Mouse (Mus musculus): ENCODE data around the gene Ptprk. TPM values are rescaled to one million over a fixed set of nuclear protein-coding genes. Genes with fewer than 3 reads are reported as not detected.

Gene Ptprk
- polyA plus RNA-seq, 1 experiment = 3.7 TPM

DNA sequence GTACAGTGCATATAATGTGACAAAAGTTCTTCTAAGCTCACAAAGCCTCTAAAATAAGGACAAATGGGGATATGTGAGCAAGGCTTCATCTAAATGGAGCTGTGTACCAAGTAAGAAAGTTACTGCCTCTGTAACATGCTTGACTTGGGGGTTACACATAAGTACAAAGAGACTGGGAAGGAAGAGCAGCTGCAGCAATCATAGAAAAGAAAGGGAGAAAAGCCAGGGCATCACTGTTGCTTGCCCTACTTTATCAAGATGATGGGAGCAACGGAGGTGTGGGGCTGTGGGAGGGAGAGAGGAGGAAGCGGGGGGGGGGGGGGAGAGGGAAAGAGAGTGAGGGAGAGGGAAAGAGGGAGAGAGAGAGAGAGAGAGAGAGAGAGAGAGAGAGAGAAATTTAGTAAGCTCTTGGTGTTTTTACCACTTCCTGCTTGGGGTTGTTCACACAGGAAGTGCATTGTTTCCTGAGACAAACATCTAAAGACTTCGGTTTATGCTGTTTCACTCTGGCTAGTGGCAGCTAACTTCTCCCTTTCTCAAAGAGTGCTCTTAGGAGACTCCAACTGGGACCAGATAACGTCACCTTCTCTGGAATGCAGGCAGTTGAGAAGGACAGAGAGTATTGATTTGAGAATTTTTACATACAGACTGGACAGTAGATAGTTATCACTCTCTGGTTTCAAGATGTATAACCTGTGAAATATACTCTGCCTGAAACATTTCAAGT lies 519.1 kb downstream of the Ptprk start:
- no peak overlapping the region for H3K27ac ChIP-seq (ENCODE audit: control insufficient read depth, insufficient read depth, low read depth, low read length, poor library complexity)
- no peak overlapping the region for H3K4me3 ChIP-seq (replicated peaks; ENCODE audit: control insufficient read depth, low read depth, low read length)
- TF ChIP-seq POLR2A (IDR thresholded peaks at IDR 0.05; ENCODE audit: borderline replicate concordance, control insufficient read depth, low read depth, low read length) (no peak), CTCF (IDR thresholded peaks at IDR 0.05; ENCODE audit: control insufficient read depth, insufficient read depth, low read length) (no peak)
- WGBS = 5% methylated on average over 4 of the region's 4 CpGs
- no peaks in the 10 kb centered on the region; the same call in 1 of the 2 replicates for H3K4me1 ChIP-seq (ENCODE audit: control insufficient read depth, insufficient read depth, low read length)

DNA sequence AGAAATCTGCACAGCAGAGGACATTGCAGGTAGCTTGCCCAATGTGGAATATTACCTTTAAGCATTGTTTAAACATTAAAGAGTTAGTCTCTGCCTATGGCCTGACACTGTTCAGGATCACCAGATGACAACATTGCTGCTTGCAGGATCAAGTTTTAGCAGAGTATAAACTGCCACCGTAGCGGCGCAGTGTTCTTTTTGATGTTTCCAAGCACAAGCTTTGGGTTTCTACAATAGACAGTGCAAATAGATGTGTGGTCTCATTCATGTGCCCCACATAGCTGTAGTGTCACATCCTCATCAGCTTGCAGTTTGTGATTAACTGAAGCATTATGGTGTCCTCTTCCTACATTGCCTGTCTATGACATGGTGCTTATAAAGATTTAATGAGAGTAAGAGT lies 522.3 kb downstream of the Ptprk start:
- H3K4me1 ChIP-seq (ENCODE audit: control insufficient read depth, insufficient read depth, low read length) = no peaks in the 10 kb centered on the region; the same call in 1 of the 2 replicates
- 90% methylated on average over 3 of the region's 3 CpGs for WGBS
- TF ChIP-seq CTCF (IDR thresholded peaks at IDR 0.05; ENCODE audit: control insufficient read depth, insufficient read depth, low read length) = no peak
- no peak for TF ChIP-seq POLR2A (IDR thresholded peaks at IDR 0.05; ENCODE audit: borderline replicate concordance, control insufficient read depth, low read depth, low read length)

DNA sequence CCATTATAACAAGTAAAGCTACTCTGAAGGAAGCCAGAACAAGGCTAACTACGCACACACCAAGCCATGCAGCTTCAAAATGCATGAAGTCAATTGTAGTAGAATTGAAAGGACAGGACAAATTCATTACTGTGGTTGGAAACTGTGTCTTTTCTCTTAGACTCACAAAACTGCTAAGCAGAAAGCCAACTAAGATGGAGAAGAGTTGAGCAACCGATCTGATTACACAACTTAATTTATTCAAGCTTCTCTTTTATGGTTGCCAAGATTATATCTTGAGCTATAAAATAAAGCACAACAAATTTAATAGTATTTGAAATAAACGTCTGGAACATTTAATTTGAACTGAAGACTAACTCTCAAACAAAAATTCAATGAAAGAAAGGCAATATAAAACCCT lies 534.5 kb downstream of the Ptprk start:
- WGBS = 57% methylated on average over 3 of the region's 3 CpGs
- Histone ChIP-seq H3K4me1 (ENCODE audit: control insufficient read depth, insufficient read depth, low read length) (no peaks in the 10 kb centered on the region), H3K27ac (ENCODE audit: control insufficient read depth, insufficient read depth, low read depth, low read length, poor library complexity) (no peak overlapping the region), H3K4me3 (replicated peaks; ENCODE audit: control insufficient read depth, low read depth, low read length) (no peak overlapping the region)
- no peak for TF ChIP-seq POLR2A (IDR thresholded peaks at IDR 0.05; ENCODE audit: borderline replicate concordance, control insufficient read depth, low read depth, low read length)
- TF ChIP-seq CTCF (IDR thresholded peaks at IDR 0.05; ENCODE audit: control insufficient read depth, insufficient read depth, low read length) = no peak

More for the DNA sequence above, 522.3 kb downstream of the Ptprk start:
- H3K4me3 ChIP-seq (replicated peaks; ENCODE audit: control insufficient read depth, low read depth, low read length) = no peak overlapping the region
- no peak overlapping the region for H3K27ac ChIP-seq (ENCODE audit: control insufficient read depth, insufficient read depth, low read depth, low read length, poor library complexity)

DNA sequence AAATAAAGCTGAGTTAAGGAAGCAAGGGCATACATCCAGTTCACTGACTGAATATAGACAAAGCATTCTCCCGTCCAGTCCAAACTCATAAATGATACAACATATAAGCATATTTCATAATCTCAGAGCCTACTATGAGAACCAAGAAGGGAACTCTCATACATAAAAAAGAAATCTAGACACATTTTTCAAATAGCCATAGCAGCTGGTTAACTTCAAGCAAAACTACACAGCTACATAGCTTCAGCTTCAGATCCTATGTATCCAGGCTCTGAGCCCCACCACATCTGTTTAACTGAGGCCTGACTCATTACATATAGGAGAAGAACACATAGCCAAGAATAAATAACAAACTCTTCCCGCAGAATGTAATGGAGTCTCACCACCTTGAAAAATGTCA lies 539.8 kb downstream of the Ptprk start:
- H3K4me1 ChIP-seq (ENCODE audit: control insufficient read depth, insufficient read depth, low read length) = no peaks in the 10 kb centered on the region
- 85% methylated on average over 2 of the region's 2 CpGs for WGBS
- H3K27ac ChIP-seq (ENCODE audit: control insufficient read depth, insufficient read depth, low read depth, low read length, poor library complexity) = no peak overlapping the region
- TF ChIP-seq POLR2A (IDR thresholded peaks at IDR 0.05; ENCODE audit: borderline replicate concordance, control insufficient read depth, low read depth, low read length) (no peak), CTCF (IDR thresholded peaks at IDR 0.05; ENCODE audit: control insufficient read depth, insufficient read depth, low read length) (no peak)
- H3K4me3 ChIP-seq (replicated peaks; ENCODE audit: control insufficient read depth, low read depth, low read length) = no peak overlapping the region

DNA sequence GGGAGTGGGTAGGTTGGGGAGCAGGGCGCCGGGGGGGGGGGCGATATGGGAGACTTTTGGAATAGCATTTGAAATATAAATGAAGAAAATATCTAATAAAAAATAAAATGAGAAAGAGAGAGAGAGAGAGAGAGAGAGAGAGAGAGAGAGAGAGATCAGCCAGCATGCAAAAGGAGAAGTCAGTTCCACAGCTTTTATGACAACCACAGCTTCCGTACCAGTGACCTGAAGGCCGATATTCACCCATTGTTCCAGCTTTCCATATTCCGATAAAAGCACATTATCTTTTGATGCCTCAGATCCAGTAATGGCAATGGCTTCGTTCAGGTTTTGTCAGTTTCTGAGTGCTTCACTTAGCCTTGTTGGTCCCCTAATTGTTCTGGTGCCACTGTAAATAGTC lies 542.6 kb downstream of the Ptprk start:
- TF ChIP-seq POLR2A (IDR thresholded peaks at IDR 0.05; ENCODE audit: borderline replicate concordance, control insufficient read depth, low read depth, low read length) = no peak
- no peak for TF ChIP-seq CTCF (IDR thresholded peaks at IDR 0.05; ENCODE audit: control insufficient read depth, insufficient read depth, low read length)
- no peaks in the 10 kb centered on the region for H3K4me1 ChIP-seq (ENCODE audit: control insufficient read depth, insufficient read depth, low read length)
- H3K27ac ChIP-seq (ENCODE audit: control insufficient read depth, insufficient read depth, low read depth, low read length, poor library complexity) = no peak overlapping the region
- H3K4me3 ChIP-seq (replicated peaks; ENCODE audit: control insufficient read depth, low read depth, low read length) = no peak overlapping the region
- 68% methylated on average over 7 of the region's 7 CpGs for WGBS

DNA sequence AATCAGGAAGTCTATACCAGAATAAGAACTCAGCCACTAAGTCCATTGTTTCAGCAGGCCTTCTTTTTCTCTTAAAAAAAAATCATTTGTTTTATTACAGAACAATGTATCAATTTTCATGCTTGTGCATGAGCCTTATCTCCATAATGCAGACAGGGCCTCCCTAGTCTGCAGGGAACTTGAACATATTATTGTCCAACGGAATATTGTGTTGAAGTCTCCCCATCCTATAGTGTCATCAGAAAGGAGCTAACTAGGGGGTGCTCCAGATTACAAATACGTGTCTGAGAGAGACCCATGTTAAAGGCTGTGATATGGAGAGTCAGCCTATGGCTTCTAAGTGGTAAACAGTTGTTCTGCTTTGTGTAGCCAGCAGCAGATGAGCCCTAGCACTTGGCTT lies 543.4 kb downstream of the Ptprk start:
- Histone ChIP-seq H3K4me3 (replicated peaks; ENCODE audit: control insufficient read depth, low read depth, low read length) (no peak overlapping the region), H3K4me1 (ENCODE audit: control insufficient read depth, insufficient read depth, low read length) (no peaks in the 10 kb centered on the region; the same call in 1 of the 2 replicates), H3K27ac (ENCODE audit: control insufficient read depth, insufficient read depth, low read depth, low read length, poor library complexity) (no peak overlapping the region)
- 59% methylated on average over 2 of the region's 2 CpGs for WGBS
- TF ChIP-seq POLR2A (IDR thresholded peaks at IDR 0.05; ENCODE audit: borderline replicate concordance, control insufficient read depth, low read depth, low read length) (no peak), CTCF (IDR thresholded peaks at IDR 0.05; ENCODE audit: control insufficient read depth, insufficient read depth, low read length) (no peak)

DNA sequence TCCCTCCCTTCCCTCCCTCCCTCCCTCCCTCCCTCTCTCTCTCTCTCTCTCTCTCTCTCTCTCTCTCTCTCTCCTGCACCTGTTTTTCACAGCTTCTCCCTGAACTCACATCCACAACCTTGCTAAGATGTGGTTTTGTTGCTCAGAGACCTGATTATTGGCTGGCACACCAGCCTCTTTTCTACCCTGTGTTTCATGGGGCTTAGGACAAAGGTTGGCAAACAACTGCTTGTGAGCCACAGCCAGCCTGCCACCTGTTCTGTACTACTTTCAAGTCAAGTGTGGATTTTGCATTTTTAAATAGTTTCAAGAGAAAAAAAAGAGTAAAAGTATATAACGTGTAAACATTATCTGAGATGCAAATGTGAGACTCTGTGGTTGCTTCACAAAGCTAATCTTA lies 544.8 kb downstream of the Ptprk start:
- H3K4me1 ChIP-seq (ENCODE audit: control insufficient read depth, insufficient read depth, low read length) = no peaks in the 10 kb centered on the region; the same call in 1 of the 2 replicates
- H3K27ac ChIP-seq (ENCODE audit: control insufficient read depth, insufficient read depth, low read depth, low read length, poor library complexity) = no peak overlapping the region
- TF ChIP-seq POLR2A (IDR thresholded peaks at IDR 0.05; ENCODE audit: borderline replicate concordance, control insufficient read depth, low read depth, low read length) (no peak), CTCF (IDR thresholded peaks at IDR 0.05; ENCODE audit: control insufficient read depth, insufficient read depth, low read length) (no peak)
- no peak overlapping the region for H3K4me3 ChIP-seq (replicated peaks; ENCODE audit: control insufficient read depth, low read depth, low read length)
- WGBS = 76% methylated on average over 1 of the region's 1 CpGs

DNA sequence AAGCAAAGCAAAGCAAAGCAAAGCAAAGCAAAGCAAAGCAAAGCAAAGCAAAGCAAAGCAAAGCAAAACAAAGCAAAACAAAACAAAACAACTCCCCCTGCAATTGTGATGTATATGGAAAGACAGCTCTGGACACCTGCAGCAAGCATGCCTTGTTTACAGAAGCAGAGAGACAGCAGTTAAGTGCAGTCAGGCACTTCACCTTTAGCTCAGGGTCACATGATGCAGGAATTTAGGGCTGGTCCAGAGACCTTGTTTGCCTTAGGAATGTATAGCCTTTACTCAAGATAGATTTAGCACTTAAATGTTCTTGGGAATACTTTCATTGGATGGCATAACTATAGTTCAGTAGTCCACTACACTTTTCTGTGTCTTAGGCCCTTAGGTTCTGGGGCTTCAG lies 561.5 kb downstream of the Ptprk start:
- no peak for TF ChIP-seq CTCF (IDR thresholded peaks at IDR 0.05; ENCODE audit: control insufficient read depth, insufficient read depth, low read length)
- Histone ChIP-seq H3K4me3 (replicated peaks; ENCODE audit: control insufficient read depth, low read depth, low read length) (no peak overlapping the region), H3K27ac (ENCODE audit: control insufficient read depth, insufficient read depth, low read depth, low read length, poor library complexity) (no peak overlapping the region), H3K4me1 (ENCODE audit: control insufficient read depth, insufficient read depth, low read length) (no peaks in the 10 kb centered on the region)

DNA sequence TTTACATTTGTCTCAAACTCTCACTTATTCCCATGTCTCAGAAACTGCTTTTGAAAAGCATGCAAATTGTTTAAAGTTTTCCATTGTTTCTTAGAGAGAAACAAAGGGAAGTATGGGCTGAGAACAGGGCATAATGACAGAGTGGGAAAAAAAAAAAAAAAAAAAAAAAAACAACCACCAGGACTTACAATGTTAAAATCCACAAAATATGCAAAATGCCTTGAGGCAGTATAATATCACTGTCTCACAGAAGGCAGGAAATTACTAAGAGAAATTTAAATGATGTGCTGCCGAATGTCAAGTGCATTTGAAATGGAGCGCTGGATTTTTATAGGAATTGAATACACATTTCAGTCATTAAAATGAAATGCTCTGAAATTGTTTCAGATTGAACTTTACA lies 567.3 kb downstream of the Ptprk start:
- Histone ChIP-seq H3K4me1 (ENCODE audit: control insufficient read depth, insufficient read depth, low read length) (no peaks in the 10 kb centered on the region), H3K27ac (ENCODE audit: control insufficient read depth, insufficient read depth, low read depth, low read length, poor library complexity) (no peak overlapping the region), H3K4me3 (replicated peaks; ENCODE audit: control insufficient read depth, low read depth, low read length) (no peak overlapping the region)
- no peak for TF ChIP-seq CTCF (IDR thresholded peaks at IDR 0.05; ENCODE audit: control insufficient read depth, insufficient read depth, low read length)
- no peak for TF ChIP-seq POLR2A (IDR thresholded peaks at IDR 0.05; ENCODE audit: borderline replicate concordance, control insufficient read depth, low read depth, low read length)
- WGBS = 91% methylated on average over 2 of the region's 2 CpGs

Data from bone marrow, adult 2 months (tissue).